Mouse (Mus musculus) heart, adult 2 months (tissue): ENCODE data around the gene Ptpn11.

ENCODE experiments used
- CTCF ChIP-seq: fragments of 200-600 bp; IDR thresholded peaks from 2 replicates; pipeline ENCODE4 v1.8.1; 2022; ENCODE audit warnings: antibody characterized with exemption, mild to moderate bottlenecking, moderate library complexity
- EP300 ChIP-seq: fragments of 200-500 bp; IDR thresholded peaks from 2 replicates; pipeline ENCODE4 v1.6.1; 2011; ENCODE audit warnings: low read depth, low read length, control low read depth; ENCODE audit not compliant: insufficient read depth
- POLR2A ChIP-seq: fragments of 200-500 bp; IDR thresholded peaks from 2 replicates; pipeline ENCODE4 v1.6.1; 2011; ENCODE audit warnings: mild to moderate bottlenecking, low read depth, low read length, control low read depth; ENCODE audit not compliant: insufficient read depth

DNA sequence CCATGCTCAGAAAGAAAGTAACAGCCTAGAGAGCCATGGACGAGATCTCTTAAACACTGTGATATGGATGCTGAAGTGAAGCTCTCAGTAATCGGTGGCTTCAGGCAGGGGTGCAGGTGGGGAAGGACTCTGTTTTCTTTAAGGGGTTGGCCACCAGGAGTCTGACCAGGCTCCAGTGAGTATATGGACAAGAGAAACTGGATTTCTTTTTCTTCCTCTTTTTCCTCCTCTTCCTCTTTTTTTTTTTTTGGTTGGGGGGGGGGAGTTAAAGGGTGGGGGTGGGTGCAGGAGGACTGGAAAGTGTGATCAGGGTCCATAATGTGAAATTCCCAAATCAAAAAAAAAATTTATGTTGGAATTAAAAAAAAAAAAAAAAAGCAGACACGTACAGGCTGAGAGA lies 68.6 kb downstream of the Ptpn11 start:
- no peak for TF ChIP-seq POLR2A
- no peak for TF ChIP-seq EP300
- TF ChIP-seq CTCF, result no peak
